Mouse (Mus musculus): ENCODE results near the gene Amn.

Gene Amn

GRCm38 (mm10) chr12:111325744-111326424 lies 55.0 kb downstream of the Amn start:
- no peak for DNase-seq
